Mouse (Mus musculus) stomach, postnatal 0 days (tissue): Measurements from ENCODE around the gene Sgpp1.

ENCODE experiments used
- CTCF ChIP-seq: IDR thresholded peaks from 2 replicates; pipeline ENCODE4 v1.5.1; 2016; ENCODE audit warnings: antibody characterized with exemption, low read depth, mild to moderate bottlenecking, moderate library complexity
- EP300 ChIP-seq: optimal IDR thresholded peaks from 2 replicates; pipeline ENCODE3; 2016; ENCODE audit warnings: antibody characterized with exemption

- no peak for TF ChIP-seq CTCF
- TF ChIP-seq EP300: no peak
Observed at GRCm38 (mm10) chr12:75702084-75702738, 33.3 kb downstream of the Sgpp1 start.
